Mouse (Mus musculus) embryonic facial prominence, embryonic 13.5 days (tissue): Measurements from ENCODE around the gene Rnf212. TPM values are rescaled to one million over a fixed set of nuclear protein-coding genes. Genes with fewer than 3 reads are reported as not detected.
A peak's percentile ranks its signal among the peaks of the same experiment; 100 is the strongest.

Experiments used
- ATAC-seq: fragments of 200-750 bp; cut with Nextera tagmentation; 2 replicates; pipeline ENCODE4 v1.8.0; 2017; ENCODE audit warnings: low read depth; ENCODE audit not compliant: insufficient number of reproducible peaks, insufficient read depth, low FRiP score, low TSS enrichment
- H3K27ac ChIP-seq: fragments of 300-500 bp; sonication (generic); 2 replicates; pipeline ENCODE4 v1.5.1; 2015; ENCODE audit warnings: moderate library complexity, mild to moderate bottlenecking, inconsistent platforms
- H3K27me3 ChIP-seq: fragments of 300-500 bp; sonication (generic); 2 replicates; pipeline ENCODE4 v1.6.1; 2015; ENCODE audit warnings: mild to moderate bottlenecking, inconsistent platforms
- H3K36me3 ChIP-seq: fragments of 300-500 bp; sonication (generic); 2 replicates; pipeline ENCODE4 v1.6.1; 2015; ENCODE audit warnings: mild to moderate bottlenecking, inconsistent platforms
- H3K4me1 ChIP-seq: fragments of 300-500 bp; sonication (generic); 2 replicates; pipeline ENCODE4 v1.6.1; 2015; ENCODE audit warnings: inconsistent platforms
- H3K4me2 ChIP-seq: fragments of 300-500 bp; sonication (generic); 2 replicates; pipeline ENCODE4 v1.6.1; 2015; ENCODE audit warnings: moderate library complexity, mild to moderate bottlenecking, inconsistent platforms
- H3K4me3 ChIP-seq: fragments of 300-500 bp; sonication (generic); 2 replicates; pipeline ENCODE4 v1.5.1; 2015; ENCODE audit warnings: mild to moderate bottlenecking, inconsistent platforms
- H3K9ac ChIP-seq: fragments of 300-500 bp; sonication (generic); 2 replicates; pipeline ENCODE4 v1.6.1; 2015; ENCODE audit warnings: mild to moderate bottlenecking, inconsistent platforms
- H3K9me3 ChIP-seq: fragments of 300-500 bp; sonication (generic); 2 replicates; pipeline ENCODE4 v1.6.1; 2016; ENCODE audit warnings: inconsistent platforms
- WGBS: fragments of 180-500 bp; shearing (Covaris S2); methylation state at CpG from one replicate; pipeline ENCODE4 v1.1.7; 2015; ENCODE audit warnings: mixed read lengths; 5-methylcytosine and 5-hydroxymethylcytosine counted together
- polyA plus RNA-seq: library from polyadenylated mRNA; unstranded; fragments of >200 nt; fragmentation: Nextera tagmentation; extraction: Ambion mirVana; gene quantifications from 2 replicates; pipeline ENCODE4 v1.2.1, GENCODE M21; 2015

The Rnf212 gene
- polyA plus RNA-seq, 1 experiment from 2014 or later = not detected

DNA sequence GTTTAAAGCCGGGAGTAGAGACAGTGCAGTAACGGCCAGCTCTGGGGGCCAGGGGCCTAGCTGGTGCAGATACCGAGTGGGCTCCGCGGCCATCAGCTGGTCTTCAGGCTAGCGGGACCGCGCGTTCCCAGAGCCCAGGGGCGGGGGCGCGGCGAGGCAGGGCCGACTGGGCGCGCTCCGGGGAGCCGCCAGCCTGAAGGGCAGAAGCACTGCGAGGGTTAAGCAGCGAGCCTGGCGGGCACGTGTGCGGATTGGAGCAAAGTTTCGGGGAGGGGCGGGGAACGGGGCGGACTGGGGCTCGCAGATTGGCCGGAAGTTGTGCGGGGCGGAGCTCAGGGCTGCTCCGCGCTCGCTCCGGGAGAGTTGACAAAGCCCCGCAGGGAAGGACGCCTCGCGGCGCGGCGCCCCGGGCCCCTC lies 80.9 kb downstream of the Rnf212 start:
- peak overlapping the region; percentile 69 for H3K27ac ChIP-seq

DNA sequence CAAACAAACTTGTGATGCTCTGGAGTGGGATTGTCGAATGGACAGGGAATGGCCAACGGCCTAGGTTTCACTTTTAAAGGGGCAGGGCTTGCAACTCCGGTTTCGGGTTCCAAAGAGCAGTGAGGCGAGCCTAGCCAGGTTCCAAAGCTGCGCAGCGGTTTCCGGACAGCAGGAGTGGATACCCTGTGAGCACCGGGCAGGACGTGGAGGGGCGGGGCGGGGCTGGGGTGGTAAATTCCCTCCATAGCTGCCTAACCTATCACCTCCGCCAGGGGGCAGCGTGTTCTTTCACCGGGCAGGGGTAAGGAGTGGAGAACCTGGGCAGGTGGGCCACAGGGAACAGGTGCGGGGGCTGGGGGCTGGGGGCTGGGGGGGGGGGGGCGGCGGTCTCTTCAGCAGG lies 82.5 kb downstream of the Rnf212 start, which contains the start of gene Fgfrl1:
Fgfrl1 (plus strand) TSS at position 112 of the 400 bp plus-strand sequence.
- Histone ChIP-seq H3K9me3 (no peaks in the 10 kb centered on the region), H3K36me3 (no peaks in the 10 kb centered on the region), H3K27ac (no peak within 1 kb of the TSS), H3K9ac (peak within 1 kb of the TSS; percentile 47), H3K4me1 (peaks cover 42% of the 10 kb centered on the region), H3K4me3 (peak within 1 kb of the TSS; percentile 91), H3K4me2 (peak within 1 kb of the TSS; percentile 80), H3K27me3 (no peaks in the 10 kb centered on the region)
- ATAC-seq = no peak
- 2% methylated on average over 16 of the region's 18 CpGs for WGBS

More for the DNA sequence above, 80.9 kb downstream of the Rnf212 start:
- Histone ChIP-seq H3K36me3 (0 out of 2 replicates have a peak, but pooled peaks cover 6% of the 10 kb centered on the region), H3K4me1 (peaks cover 48% of the 10 kb centered on the region), H3K9ac (peak overlapping the region; percentile 87), H3K4me2 (peak overlapping the region; percentile 80), H3K4me3 (peak overlapping the region; percentile 91), H3K27me3 (no peaks in the 10 kb centered on the region), H3K9me3 (no peaks in the 10 kb centered on the region)
- peak; percentile 91 for ATAC-seq
- under 1% methylated on average over 40 of the region's 43 CpGs for WGBS

DNA sequence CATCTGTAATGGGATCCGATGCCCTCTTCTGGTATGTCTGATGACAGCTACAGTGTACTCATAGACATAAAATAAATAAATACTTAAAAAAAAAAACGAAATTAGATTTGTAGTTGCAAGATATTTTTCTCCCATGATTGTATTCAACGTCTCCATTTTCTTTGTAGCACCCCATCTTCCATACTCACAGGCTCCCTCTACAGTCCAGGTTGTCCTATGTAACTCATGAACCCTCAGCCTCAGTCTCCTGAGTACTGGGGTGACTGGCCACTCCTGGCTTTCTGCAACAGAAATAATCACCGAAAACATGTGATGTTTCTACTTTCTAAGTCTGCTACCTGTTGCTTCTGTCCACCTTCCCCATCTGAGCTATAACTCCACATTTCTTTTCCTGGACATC lies 83.6 kb downstream of the Rnf212 start:
- WGBS = 74% methylated on average over 4 of the region's 4 CpGs
- no peak overlapping the region for H3K27ac ChIP-seq
- H3K36me3 ChIP-seq = no peaks in the 10 kb centered on the region
- H3K4me2 ChIP-seq = no peak overlapping the region
- no peaks in the 10 kb centered on the region for H3K27me3 ChIP-seq
- H3K9ac ChIP-seq = no peak overlapping the region
- no peak overlapping the region for H3K4me3 ChIP-seq
- H3K4me1 ChIP-seq = peaks cover 32% of the 10 kb centered on the region
- no peak for ATAC-seq
- H3K9me3 ChIP-seq = no peaks in the 10 kb centered on the region

DNA sequence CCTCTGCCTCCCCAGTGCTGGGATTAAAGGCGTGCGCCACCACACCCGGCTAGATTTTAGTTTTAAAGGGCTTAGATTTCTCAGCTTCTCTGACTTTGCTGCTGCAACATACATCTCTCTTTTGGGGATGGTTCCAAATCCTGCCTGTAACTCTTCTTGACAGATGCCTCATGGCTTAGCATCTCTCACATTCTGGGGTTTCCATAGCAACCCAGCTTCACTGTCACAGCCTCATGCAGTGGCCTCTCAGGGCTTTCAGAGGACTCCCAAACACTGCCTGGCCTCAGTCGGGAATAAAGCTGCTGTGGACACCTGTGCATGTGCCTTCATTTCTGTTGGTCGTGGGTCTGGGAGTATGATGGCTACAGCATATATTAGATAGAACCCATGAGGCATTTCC lies 85.7 kb downstream of the Rnf212 start:
- no peak overlapping the region for H3K27ac ChIP-seq
- WGBS = 77% methylated on average over 5 of the region's 5 CpGs
- no peak for ATAC-seq
- H3K4me2 ChIP-seq = no peak overlapping the region
- H3K9ac ChIP-seq = no peak overlapping the region
- H3K9me3 ChIP-seq = no peaks in the 10 kb centered on the region
- H3K4me3 ChIP-seq = no peak overlapping the region
- no peaks in the 10 kb centered on the region for H3K27me3 ChIP-seq
- H3K4me1 ChIP-seq = peaks cover 20% of the 10 kb centered on the region
- peaks cover 4% of the 10 kb centered on the region; the same call in 1 of the 2 replicates for H3K36me3 ChIP-seq

DNA sequence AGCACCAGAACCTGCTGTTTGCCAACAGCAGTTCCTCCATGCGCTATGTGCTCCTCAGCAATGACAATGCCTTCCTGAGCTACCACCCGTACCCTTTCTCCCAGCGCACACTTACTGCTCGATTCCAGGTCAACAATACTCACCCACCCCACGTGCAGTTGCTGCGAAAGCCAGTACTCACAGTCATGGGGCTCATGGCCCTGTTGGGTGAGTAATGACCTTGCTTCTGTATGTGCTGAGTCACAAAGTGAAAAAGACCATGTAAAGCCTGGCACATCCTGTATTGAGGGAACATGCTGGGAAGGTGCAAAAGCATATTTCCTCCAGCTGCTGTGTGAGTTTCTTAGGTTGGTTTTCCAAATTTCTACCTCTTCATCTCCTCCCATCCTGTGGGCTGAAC lies 93.9 kb downstream of the Rnf212 start:
- no peaks in the 10 kb centered on the region for H3K27me3 ChIP-seq
- H3K4me1 ChIP-seq = peaks cover 14% of the 10 kb centered on the region
- H3K36me3 ChIP-seq = peaks cover 8% of the 10 kb centered on the region
- WGBS = 92% methylated on average over 6 of the region's 6 CpGs
- no peak overlapping the region for H3K9ac ChIP-seq
- H3K4me2 ChIP-seq = no peak overlapping the region
- no peak for ATAC-seq
- no peak overlapping the region for H3K4me3 ChIP-seq
- H3K9me3 ChIP-seq = no peaks in the 10 kb centered on the region
- no peak overlapping the region for H3K27ac ChIP-seq

DNA sequence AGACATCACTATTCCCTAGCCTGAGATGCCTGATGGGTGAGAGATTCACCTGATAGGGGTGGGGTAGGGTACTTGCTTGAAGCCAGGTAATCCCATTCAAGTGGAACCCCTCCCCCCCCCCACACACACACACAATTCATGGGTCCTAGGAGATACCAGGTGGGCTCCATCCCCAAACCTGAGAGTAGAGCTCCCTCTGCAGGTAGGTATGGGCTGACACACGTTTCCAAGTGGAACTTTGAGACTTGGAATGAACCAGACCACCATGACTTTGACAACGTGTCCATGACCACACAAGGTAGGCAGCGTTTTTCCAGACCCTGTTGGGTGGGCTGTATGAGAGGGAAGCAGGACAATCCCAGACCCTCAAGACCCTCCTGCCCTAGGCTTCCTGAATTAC lies 94.9 kb downstream of the Rnf212 start:
- Histone ChIP-seq H3K4me2 (no peak overlapping the region), H3K27me3 (no peaks in the 10 kb centered on the region), H3K4me1 (peaks cover 17% of the 10 kb centered on the region), H3K9me3 (no peaks in the 10 kb centered on the region), H3K4me3 (no peak overlapping the region), H3K27ac (no peak overlapping the region), H3K36me3 (peaks cover 7% of the 10 kb centered on the region; the same call in 1 of the 2 replicates), H3K9ac (no peak overlapping the region)
- 62% methylated on average over 3 of the region's 3 CpGs for WGBS
- no peak for ATAC-seq

Other genes starting within 250 kb of the Rnf212 start
- 0.66 and 1.0 TPM in 2 replicates for gene Cplx1, start 225.0 kb downstream of the Rnf212 start, polyA plus RNA-seq
- 46.7 and 49.2 TPM in 2 replicates for gene Gak, start 145.2 kb downstream of the Rnf212 start, polyA plus RNA-seq
- gene Tmem175, start 145.2 kb downstream of the Rnf212 start, polyA plus RNA-seq = 23.7 and 25.8 TPM in 2 replicates
- gene Idua, start 114.7 kb downstream of the Rnf212 start, polyA plus RNA-seq = 14.6 and 15.3 TPM in 2 replicates
- 14.3 and 18.8 TPM in 2 replicates for gene Dgkq, start 105.3 kb downstream of the Rnf212 start, polyA plus RNA-seq
- 1.1 and 1.3 TPM in 2 replicates for gene Slc26a1, start 99.4 kb downstream of the Rnf212 start, polyA plus RNA-seq
- 14.4 and 26.7 TPM in 2 replicates for gene Fgfrl1, start 82.6 kb downstream of the Rnf212 start, polyA plus RNA-seq
- gene Tmed11, start 20.4 kb upstream of the Rnf212 start, polyA plus RNA-seq = not detected in 2 replicates
- not detected in 2 replicates for gene Vmn2r8, start 33.9 kb upstream of the Rnf212 start, polyA plus RNA-seq
- not detected in 2 replicates for gene Vmn2r9, start 77.6 kb upstream of the Rnf212 start, polyA plus RNA-seq
- not detected in 2 replicates for gene Vmn2r10, start 231.5 kb upstream of the Rnf212 start, polyA plus RNA-seq